Mouse (Mus musculus) midbrain, embryonic 14.5 days (tissue): ENCODE measurements around the gene Il6. TPM values are rescaled to one million over a fixed set of nuclear protein-coding genes. Genes with fewer than 3 reads are reported as not detected.

Experiments used
- polyA plus RNA-seq: library from polyadenylated mRNA; unstranded; fragments of >200 nt; fragmentation: Nextera tagmentation; extraction: Ambion mirVana; gene quantifications from 2 replicates; pipeline ENCODE4 v1.2.1, GENCODE M21; 2014

Il6 gene
- polyA plus RNA-seq, 1 experiment from 2014 or later = not detected

Other genes with a start within 250 kb of the Il6 start
- gene Tyms, start 60.5 kb downstream of the Il6 start, polyA plus RNA-seq = 45.2 and 63.6 TPM in 2 replicates
- gene Garem2, start 92.0 kb downstream of the Il6 start, polyA plus RNA-seq = 14.3 and 17.2 TPM in 2 replicates
- gene 3110082J24Rik, start 93.0 kb downstream of the Il6 start, polyA plus RNA-seq = 6.0 and 6.5 TPM in 2 replicates
- gene Hadha, start 142.0 kb downstream of the Il6 start, polyA plus RNA-seq = 50.4 and 61.7 TPM in 2 replicates
- 46.2 and 57.0 TPM in 2 replicates for gene Hadhb, start 142.1 kb downstream of the Il6 start, polyA plus RNA-seq
- gene Adgrf3, start 192.6 kb downstream of the Il6 start, polyA plus RNA-seq = not detected in 2 replicates
- 36.2 and 47.0 TPM in 2 replicates for gene Selenoi, start 219.5 kb downstream of the Il6 start, polyA plus RNA-seq